Mouse (Mus musculus): ENCODE measurements around the gene Plekhd1. TPM values are rescaled to one million over a fixed set of nuclear protein-coding genes. Genes with fewer than 3 reads are reported as not detected.
A peak's percentile ranks its signal among the peaks of the same experiment; 100 is the strongest.

Plekhd1 gene
- total and polyA plus RNA-seq, 3 experiments = 0.04 TPM; not detected in 2

GRCm38 (mm10) chr12:80706208-80706914 lies 14.0 kb downstream of the Plekhd1 start:
- Histone ChIP-seq H3K4me3 (ENCODE audit: control insufficient read depth in 1 of 2, insufficient read depth in 1 of 2, low read depth in 2 of 2, low read length in 2 of 2) (no peak overlapping the region), H3K9ac (ENCODE audit: control insufficient read depth, low read depth, low read length, poor library complexity, severe bottlenecking) (no peak overlapping the region), H3K27me3 (ENCODE audit: control insufficient read depth in 1 of 2, insufficient read depth in 2 of 2, low read length in 2 of 2) (peaks cover 4 to 12% of the 10 kb centered on the region in 2 experiments; a peak in 3 of 4 replicates), H3K4me1 (ENCODE audit: control insufficient read depth in 1 of 2, insufficient read depth in 2 of 2, low read length in 2 of 2) (no peaks in the 10 kb centered on the region), H3K9me3 (replicated peaks; ENCODE audit: insufficient read depth, low read length) (no peaks in the 10 kb centered on the region), H3K36me3 (ENCODE audit: control insufficient read depth in 1 of 2, insufficient read depth in 2 of 2, low read length in 2 of 2) (no peaks in the 10 kb centered on the region), H3K27ac (ENCODE audit: control insufficient read depth, low read depth, low read length) (no peak overlapping the region), H3K79me2 (ENCODE audit: control insufficient read depth, insufficient read depth, low read length, poor library complexity) (no peaks in the 10 kb centered on the region)
- TF ChIP-seq TBP (IDR thresholded peaks at IDR 0.05; ENCODE audit: low read depth, low read length) (no peak), MYC (IDR thresholded peaks at IDR 0.05; ENCODE audit: low read depth, low read length) (no peak), MAZ (IDR thresholded peaks at IDR 0.05; ENCODE audit: low read depth, low read length) (no peak)
- no peak for DNase-seq (ENCODE audit: low read depth, low spot score)

- no peak overlapping the region for H3K4me3 ChIP-seq (ENCODE audit: control insufficient read depth in 1 of 2, insufficient read depth in 1 of 2, low read depth in 2 of 2, low read length in 2 of 2)
- TF ChIP-seq NELFE (IDR thresholded peaks at IDR 0.05; ENCODE audit: low read depth, low read length) (no peak), MYB (IDR thresholded peaks at IDR 0.05; ENCODE audit: low read depth, low read length) (no peak), ZC3H11A (IDR thresholded peaks at IDR 0.05; ENCODE audit: low read depth, low read length) (no peak), SIN3A (IDR thresholded peaks at IDR 0.05; ENCODE audit: low read length) (no peak), TCF12 (IDR thresholded peaks at IDR 0.05; ENCODE audit: low read depth, low read length) (no peak)
- peaks cover 4 to 15% of the 10 kb centered on the region in 2 experiments; a peak in 3 of 4 replicates for H3K27me3 ChIP-seq (ENCODE audit: control insufficient read depth in 1 of 2, insufficient read depth in 2 of 2, low read length in 2 of 2)
- no peak overlapping the region for H3K9ac ChIP-seq (ENCODE audit: control insufficient read depth, low read depth, low read length, poor library complexity, severe bottlenecking)
- H3K4me1 ChIP-seq (ENCODE audit: control insufficient read depth in 1 of 2, insufficient read depth in 2 of 2, low read length in 2 of 2) = no peaks in the 10 kb centered on the region
- no peak overlapping the region for H3K27ac ChIP-seq (ENCODE audit: control insufficient read depth, low read depth, low read length)
- DNase-seq (ENCODE audit: low read depth, low spot score) = no peak
- no peaks in the 10 kb centered on the region for H3K36me3 ChIP-seq (ENCODE audit: control insufficient read depth in 1 of 2, insufficient read depth in 2 of 2, low read length in 2 of 2)
- no peaks in the 10 kb centered on the region for H3K9me3 ChIP-seq (replicated peaks; ENCODE audit: insufficient read depth, low read length)
- no peaks in the 10 kb centered on the region for H3K79me2 ChIP-seq (ENCODE audit: control insufficient read depth, insufficient read depth, low read length, poor library complexity)
Observed at GRCm38 (mm10) chr12:80706915-80707604, 14.7 kb downstream of the Plekhd1 start.

- Histone ChIP-seq H3K27me3 (ENCODE audit: control insufficient read depth in 1 of 2, insufficient read depth in 2 of 2, low read length in 2 of 2) (peaks cover 1 to 5% of the 10 kb centered on the region in 2 experiments; a peak in 3 of 4 replicates), H3K4me3 (ENCODE audit: control insufficient read depth in 1 of 2, insufficient read depth in 1 of 2, low read depth in 2 of 2, low read length in 2 of 2) (no peak overlapping the region; a peak in 1 of 4 replicates), H3K4me1 (ENCODE audit: control insufficient read depth in 1 of 2, insufficient read depth in 2 of 2, low read length in 2 of 2) (peaks cover 12 to 24% of the 10 kb centered on the region in 2 experiments), H3K27ac (ENCODE audit: control insufficient read depth, low read depth, low read length) (no peak overlapping the region), H3K9me3 (replicated peaks; ENCODE audit: insufficient read depth, low read length) (no peaks in the 10 kb centered on the region), H3K9ac (ENCODE audit: control insufficient read depth, low read depth, low read length, poor library complexity, severe bottlenecking) (no peak overlapping the region), H3K36me3 (ENCODE audit: control insufficient read depth in 1 of 2, insufficient read depth in 2 of 2, low read length in 2 of 2) (peaks cover 0 to 7% of the 10 kb centered on the region in 2 experiments; a peak in 2 of 4 replicates), H3K79me2 (ENCODE audit: control insufficient read depth, insufficient read depth, low read length, poor library complexity) (no peaks in the 10 kb centered on the region)
- no peak for DNase-seq (ENCODE audit: low read depth, low spot score)
- TF ChIP-seq NRF1 (IDR thresholded peaks at IDR 0.05; ENCODE audit: insufficient read depth, low read depth, low read length, poor library complexity, severe bottlenecking) (peak; percentile 32; the same call in 1 of the 2 replicates), E2F4 (IDR thresholded peaks at IDR 0.05; ENCODE audit: borderline replicate concordance, low read depth, low read length) (no peak)
Observed at GRCm38 (mm10) chr12:80715915-80716314, 23.5 kb downstream of the Plekhd1 start.
